Comparison of ENCODE assay signal across 8 mouse cellular contexts in the genomic region with DNA sequence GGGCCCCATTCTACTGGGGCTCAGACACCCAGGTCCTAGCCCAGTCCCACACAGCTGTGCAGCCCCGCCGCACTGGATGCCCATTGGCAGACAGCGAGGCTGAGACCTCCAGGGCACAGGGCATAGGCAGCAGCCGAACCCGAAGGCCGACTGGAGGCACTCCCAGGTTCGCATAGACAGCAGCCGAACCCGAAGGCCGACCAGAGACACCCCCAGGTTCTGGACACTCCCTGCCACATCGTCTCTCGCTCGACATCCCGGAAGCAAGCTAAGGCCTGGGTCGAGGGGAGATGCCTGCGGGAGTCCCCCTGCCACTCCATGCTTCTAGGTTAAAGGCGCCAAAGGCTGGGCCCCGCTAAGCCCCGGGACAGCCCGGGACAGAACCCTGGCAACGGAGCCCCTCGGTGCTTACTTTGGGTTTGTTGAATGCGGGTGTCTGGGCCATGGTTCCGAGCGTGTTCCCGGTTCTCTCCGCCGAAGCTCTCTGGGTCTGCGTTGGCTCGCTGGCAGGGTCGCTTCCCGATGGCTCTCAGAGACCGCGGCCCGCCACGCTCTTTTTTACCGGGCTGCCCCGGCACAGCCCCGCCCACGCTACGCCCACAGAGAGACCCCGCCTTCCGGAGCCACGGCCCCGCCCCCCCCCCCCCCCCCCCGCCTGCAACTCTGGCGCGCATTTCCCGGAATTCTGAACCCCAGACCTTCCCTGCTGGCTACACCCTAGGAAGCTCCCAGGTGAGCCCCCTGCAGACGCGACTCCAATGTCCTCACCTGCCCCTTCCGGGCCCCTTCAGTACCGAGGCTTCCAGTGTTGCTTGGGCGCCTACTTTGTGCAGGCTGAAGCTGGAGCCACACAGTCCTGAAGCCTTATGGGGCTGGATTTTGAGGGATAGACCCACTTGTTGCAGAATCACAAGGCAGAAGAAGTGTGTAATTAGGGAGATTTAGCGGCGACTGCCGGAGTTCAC. TPM values are rescaled to one million over a fixed set of nuclear protein-coding genes. Genes with fewer than 3 reads are reported as not detected.
DNase-seq lines count a peak whose midpoint lies in the region; ATAC-seq and TF ChIP-seq lines count a peak whose summit lies in the region.

A gene (minus strand): TSS at position 593 of the 965 bp plus-strand sequence.

- H3K9ac ChIP-seq in kidney, embryonic 16.5 days (replicated peaks; ENCODE audit: low read length), result peak within 1 kb of the TSS; percentile 72

- no peak for TF ChIP-seq CTCF in G1E (IDR thresholded peaks at IDR 0.05; ENCODE audit: low read depth, low read length)

- intact Hi-C loops in left cerebral cortex, postnatal 36 days (cut with DNase I), result no loop called here

- peaks cover 68% of the 10 kb centered on the region for H3K27me3 ChIP-seq in G1E (ENCODE audit: insufficient read depth, low read length)
- H3K27me3 ChIP-seq in kidney, embryonic 16.5 days (ENCODE audit: insufficient read depth, low read length), result peaks cover 10% of the 10 kb centered on the region; the same call in 1 of the 2 replicates

- peak; percentile 67 for DNase-seq in A20 (ENCODE audit: low read depth, low spot score)
- DNase-seq in G1E (ENCODE audit: low spot score), result peak; percentile 33
- peak; percentile 38 for DNase-seq in embryo, embryonic 11.5 days (ENCODE audit: low read depth, low spot score)
- DNase-seq in heart, adult 9 months (ENCODE audit: low spot score in 2 of 2), result peak; percentile 21 to 39
- peak; percentile 37 for DNase-seq in lung, postnatal 25 days (ENCODE audit: low spot score)
- peak; percentile 25 for DNase-seq in spleen, adult 12 weeks (ENCODE audit: low spot score)
- no peak for DNase-seq in left cerebral cortex, postnatal 36 days (ENCODE audit: low spot score in 2 of 2)

- 1% methylated on average over 52 of the region's 57 CpGs for WGBS in kidney, embryonic 16.5 days

- peak within 1 kb of the TSS; percentile 67; the same call in 1 of the 2 replicates for H3K4me3 ChIP-seq in G1E (ENCODE audit: low read depth, low read length)
- peak within 1 kb of the TSS; percentile 62 for H3K4me3 ChIP-seq in kidney, embryonic 16.5 days (ENCODE audit: low read length)

- no peaks in the 10 kb centered on the region for H3K9me3 ChIP-seq in G1E (replicated peaks)
- no peaks in the 10 kb centered on the region for H3K9me3 ChIP-seq in kidney, embryonic 16.5 days (ENCODE audit: low read length)

- no peaks in the 10 kb centered on the region for H3K36me3 ChIP-seq in G1E (replicated peaks)
- H3K36me3 ChIP-seq in kidney, embryonic 16.5 days (ENCODE audit: insufficient read depth, low read length), result no peaks in the 10 kb centered on the region

- ATAC-seq in G1E (ENCODE audit: extremely low read depth, insufficient number of reproducible peaks, low FRiP score, poor library complexity, severe bottlenecking), result peak; percentile 54; the same call in 1 of the 2 replicates
- ATAC-seq in kidney, embryonic 16.5 days (ENCODE audit: low FRiP score, low TSS enrichment), result peak; percentile 82

- H3K4me2 ChIP-seq in kidney, embryonic 16.5 days (replicated peaks; ENCODE audit: low read depth, low read length), result peak within 1 kb of the TSS; percentile 99

- H3K4me1 ChIP-seq in G1E (ENCODE audit: insufficient read depth, low read depth, low read length), result peaks cover 11% of the 10 kb centered on the region
- 0 out of 2 replicates have a peak, but pooled peaks cover 5% of the 10 kb centered on the region for H3K4me1 ChIP-seq in kidney, embryonic 16.5 days (ENCODE audit: insufficient read depth, low read length)

- H3K27ac ChIP-seq in kidney, embryonic 16.5 days (ENCODE audit: low read length), result no peak within 1 kb of the TSS

RNA-seq across cellular contexts. Expression of the gene that starts here (rescaled TPM):
- 0.87 TPM in 1 of 2 replicates, not detected in the other for total RNA-seq in G1E (2014; fragmentation: Nextera tagmentation)
- total RNA-seq in G1E (2017), result 0.17 and 0.22 TPM in 2 replicates
- 0.37 and 0.39 TPM in 2 replicates for polyA plus RNA-seq in G1E (2012)
- 11.7 and 13.3 TPM in 2 replicates for polyA plus RNA-seq in kidney, embryonic 16.5 days (2015; fragmentation: Nextera tagmentation; extraction: Ambion mirVana)
- total RNA-seq in left cerebral cortex, postnatal 36 days (2021), result 1 to 10 TPM; 1.5 to 1.6 TPM

Comparison
In these comparisons a context has a peak if more than half of its experiments do, and no peak if none do; other contexts are left out.
1. Peak in DNase-seq, ATAC-seq and H3K4me3 ChIP-seq in G1E; RNA of the gene not detected or under 1 TPM.
2. DNase-seq: peak in A20 (single experiment), embryo, embryonic 11.5 days (single experiment), heart, adult 9 months (2 of 2), lung, postnatal 25 days (single experiment) and spleen, adult 12 weeks (single experiment); none in left cerebral cortex, postnatal 36 days (0 of 2).